Mouse (Mus musculus) adrenal gland, postnatal 25 days (tissue): ENCODE measurements around the gene Trim17. TPM values are rescaled to one million over a fixed set of nuclear protein-coding genes. Genes with fewer than 3 reads are reported as not detected.

Source experiments
- DNase-seq: peaks from one replicate; pipeline ENCODE4 v3.0.0; 2021; ENCODE audit warnings: mixed read lengths
- microRNA-seq, 2 experiments: library from miRNA; unstranded; fragments of <30 nt; microRNA quantifications; one replicate each; pipeline ENCODE4 v1.2.0; 2021
- total RNA-seq: library from RNA; stranded (reverse); gene quantifications from 2 replicates; pipeline ENCODE4 v1.2.3, GENCODE M21; 2021

Trim17 gene
- total RNA-seq, 1 experiment from 2014 or later = 0.21 TPM

DNA sequence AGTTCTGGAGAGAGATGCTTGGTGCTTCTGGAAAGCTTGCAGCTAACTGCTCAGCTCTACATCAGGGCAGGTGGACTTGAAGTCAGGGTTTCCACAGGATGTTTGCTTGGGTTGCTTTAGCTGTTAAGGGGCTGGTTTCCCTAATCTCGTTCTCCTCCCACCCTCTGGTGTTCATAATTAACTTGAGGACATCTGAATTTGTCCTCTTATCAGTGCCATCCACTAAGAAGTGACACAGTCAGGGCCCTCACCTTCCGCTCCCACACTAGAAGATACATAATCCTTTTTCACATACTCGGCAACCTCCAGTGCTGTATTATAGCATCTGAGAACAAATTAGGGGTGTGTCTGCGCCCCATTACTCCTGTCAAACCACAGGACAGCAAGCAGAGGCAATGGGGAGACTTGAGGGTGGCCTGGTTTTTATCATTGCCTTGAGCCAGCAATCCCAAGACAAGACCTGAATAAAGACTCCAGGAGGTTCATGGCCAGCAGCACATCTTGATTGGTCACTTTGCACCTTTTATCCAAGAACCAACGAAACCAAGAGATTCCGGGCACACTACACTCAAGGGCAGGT is 38.7 kb downstream of the Trim17 start:
- no peak for DNase-seq

DNA sequence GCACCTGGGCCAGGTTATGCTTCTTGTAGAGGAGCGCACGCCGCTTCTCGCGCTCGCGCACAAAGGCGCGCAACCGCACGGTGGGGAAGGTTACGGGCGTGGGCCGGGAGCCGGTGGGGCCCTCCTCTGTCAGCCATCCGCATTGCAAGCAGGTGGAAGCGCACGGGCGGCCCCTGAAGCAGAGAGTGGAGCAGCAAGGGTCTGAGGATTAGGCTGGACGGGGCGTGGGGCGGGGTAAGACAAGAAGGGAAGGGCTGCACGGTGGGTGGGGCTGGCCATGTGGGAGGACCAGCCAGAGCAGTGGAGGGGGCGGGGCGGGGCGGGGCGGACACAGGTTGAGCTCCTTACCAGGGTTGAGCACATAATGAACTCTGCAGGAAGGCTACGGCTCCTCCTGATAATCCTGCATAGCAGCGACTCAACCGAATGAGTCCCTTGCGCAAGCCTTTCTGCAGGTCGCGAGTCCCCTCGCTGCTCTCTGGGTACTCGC is 39.9 kb downstream of the Trim17 start:
- DNase-seq = peak; percentile 61

DNA sequence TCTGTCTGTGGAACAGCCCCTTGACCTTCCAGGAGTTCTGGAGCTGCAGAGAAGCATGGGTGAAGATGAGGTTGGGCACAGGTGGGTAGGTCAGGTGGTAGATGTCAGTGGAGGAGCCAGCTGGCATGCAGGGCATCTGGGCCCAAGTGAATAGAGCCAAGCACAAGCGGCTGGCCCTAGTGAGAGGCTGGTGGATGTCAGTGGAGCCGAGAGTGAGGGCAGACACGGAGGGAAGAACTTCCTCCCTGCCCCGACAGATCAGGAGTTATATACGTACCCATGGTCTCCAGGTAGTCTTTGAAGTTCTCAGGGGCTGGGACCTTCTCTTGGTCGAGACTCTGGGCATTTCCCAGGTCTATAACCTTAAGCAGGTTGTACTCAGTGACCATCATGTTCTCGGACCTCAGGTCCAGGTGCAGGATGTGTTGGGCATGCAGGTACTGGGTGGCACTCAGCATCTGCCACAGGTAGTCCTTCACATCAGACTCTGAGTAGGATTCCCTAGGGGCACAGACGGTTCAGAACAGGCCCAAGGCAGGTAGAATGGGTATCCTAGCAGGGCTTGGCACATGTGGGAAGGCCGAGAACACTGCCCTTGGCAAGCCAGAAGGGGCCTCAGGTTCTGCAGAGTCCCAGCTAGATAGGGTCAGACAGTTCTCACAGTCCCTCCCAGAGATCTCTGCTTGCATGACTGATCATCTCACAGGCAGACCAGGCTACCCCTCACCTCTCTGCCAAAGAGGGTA is 40.7 kb downstream of the Trim17 start:
- DNase-seq = no peak

DNA sequence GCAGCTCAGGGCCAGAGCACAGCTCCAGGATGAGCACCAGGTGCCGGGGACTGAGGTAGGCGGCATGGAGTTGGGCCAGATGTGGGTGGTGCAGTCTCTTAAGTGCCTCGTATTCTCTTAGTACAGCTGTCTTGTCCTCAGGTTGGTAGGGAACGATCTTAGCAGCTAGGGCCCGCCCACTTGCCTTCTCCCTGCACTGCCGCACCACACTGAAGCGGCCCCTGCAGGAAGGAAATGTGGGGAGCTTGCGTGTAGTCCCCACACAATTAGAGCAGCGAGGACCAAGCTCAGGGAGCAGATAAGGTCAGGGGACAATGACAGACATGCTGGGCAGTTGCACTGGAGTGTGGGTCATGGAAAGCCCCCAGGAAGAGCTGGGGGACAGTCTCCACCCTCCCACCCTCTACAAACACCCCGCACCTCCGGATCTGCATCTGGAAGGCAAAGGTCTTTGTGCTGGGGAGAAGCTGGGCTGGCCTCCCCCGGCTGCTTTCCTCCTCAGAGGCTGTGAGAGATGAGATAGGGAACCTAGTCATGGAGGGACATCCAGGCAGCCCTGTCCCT is 41.4 kb downstream of the Trim17 start:
- no peak for DNase-seq

DNA sequence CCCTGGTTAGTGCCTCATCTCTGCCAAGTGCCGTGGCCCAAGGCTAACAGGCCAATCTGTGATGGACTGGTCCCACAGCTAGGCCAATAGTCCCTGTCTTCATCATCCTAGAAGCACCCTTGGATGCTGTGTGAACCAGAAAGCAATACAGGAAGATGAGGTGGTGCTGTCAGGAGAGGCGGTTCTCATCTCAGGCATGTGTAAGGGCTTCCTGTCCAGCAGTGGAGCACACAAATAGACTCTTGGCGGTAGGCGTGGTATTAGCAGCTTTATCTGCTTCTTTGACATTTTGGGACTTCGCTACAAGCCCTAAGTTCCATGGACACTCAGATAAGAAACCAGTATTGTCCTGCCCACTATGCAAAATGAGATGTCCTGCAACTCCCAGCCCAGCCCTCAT is 43.1 kb downstream of the Trim17 start:
- DNase-seq = no peak

DNA sequence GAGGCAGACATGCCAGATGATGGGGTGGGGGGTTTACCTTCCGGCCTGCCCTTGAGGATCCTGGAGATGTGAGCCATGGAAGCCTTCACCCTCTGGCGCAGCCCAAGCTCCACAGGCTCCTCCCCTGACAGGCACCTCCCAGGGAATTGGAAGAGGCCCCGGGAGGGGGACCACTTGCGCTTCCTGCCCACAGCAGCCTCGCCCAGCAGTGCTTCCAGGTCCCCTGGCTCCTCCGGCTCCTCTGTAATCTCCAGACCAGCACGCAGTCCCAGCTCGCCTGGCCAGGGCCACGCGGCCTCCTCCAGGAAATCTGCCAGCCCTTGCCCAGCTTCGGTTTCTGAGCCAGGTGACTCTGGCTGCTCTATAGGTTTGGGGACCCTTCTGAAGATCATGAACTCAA is 44.7 kb downstream of the Trim17 start:
- DNase-seq = no peak

DNA sequence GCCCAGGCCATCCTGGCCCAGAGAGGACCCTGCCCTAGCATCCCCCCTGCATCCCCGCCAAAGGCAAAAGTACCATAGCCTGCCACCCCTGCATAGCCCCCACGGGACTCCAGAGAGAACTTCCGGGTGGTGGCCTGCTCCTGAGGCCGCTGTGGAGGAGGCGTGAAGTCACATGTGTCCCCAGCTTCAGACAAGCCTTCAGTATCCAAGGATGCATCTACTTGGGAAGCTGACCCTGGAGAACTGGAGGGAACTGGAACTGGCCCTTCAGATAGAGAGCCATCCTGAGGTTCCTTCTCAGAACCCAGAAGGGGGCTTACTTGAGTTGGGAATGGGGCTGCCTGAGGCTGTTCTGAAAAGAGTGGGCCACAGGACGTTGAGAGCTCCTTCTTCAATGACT is 45.3 kb downstream of the Trim17 start:
- DNase-seq = no peak

DNA sequence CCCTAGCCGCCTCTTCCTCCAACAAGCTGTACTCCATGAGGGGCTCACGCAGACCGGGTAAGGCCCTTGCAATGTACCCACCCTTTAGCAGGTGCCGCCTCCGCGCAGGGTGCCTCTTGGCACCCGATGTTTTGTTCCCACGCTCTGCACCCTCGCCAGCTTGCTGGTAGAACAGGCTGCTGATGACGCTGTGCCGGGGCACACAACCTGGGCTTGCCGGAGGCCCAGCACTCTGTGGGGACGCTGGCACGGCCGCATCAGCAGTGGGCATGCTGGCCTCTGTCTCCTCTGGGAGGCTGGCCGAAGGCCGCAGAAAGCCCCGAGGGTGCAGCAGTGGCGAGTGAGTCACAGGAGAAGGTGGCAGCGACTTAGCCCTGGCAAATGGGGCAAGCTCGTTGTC is 46.1 kb downstream of the Trim17 start:
- no peak for DNase-seq

DNA sequence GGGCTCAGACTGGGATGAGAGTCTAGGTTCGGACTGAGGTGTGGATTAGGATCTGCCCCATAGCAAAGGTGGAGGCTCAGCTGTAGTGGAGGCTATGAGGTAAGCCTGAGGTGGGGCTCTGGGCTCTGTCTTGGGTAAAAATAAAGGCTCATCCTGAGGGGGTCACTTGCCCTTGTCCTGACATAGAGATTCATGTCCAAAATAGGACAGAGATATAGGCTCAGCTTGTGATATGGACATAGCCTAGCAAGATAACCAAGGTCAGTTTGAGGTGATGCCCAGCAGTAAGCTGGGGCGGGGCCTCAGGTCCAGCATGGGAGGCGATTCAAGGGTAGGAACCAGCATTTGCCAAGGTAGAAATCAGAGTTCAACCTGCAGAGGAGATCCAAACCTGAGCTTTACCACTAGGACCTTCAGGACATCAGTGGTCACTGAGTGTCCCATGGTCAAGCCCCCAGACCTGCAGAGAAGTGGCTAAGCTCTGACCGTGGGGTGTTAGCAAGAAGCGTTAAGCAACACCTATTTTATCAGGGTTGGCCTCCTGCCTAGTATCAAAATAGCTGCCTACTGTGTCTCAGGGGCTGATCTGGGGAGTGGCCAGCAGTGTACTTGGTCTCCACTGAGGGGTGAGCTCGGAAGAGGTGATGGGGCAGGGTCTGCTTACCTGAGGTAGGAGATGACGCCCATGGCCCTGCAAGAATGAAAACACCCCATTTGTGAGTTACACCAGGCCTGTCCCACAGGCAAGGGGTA is 48.0 kb downstream of the Trim17 start:
- no peak for DNase-seq

DNA sequence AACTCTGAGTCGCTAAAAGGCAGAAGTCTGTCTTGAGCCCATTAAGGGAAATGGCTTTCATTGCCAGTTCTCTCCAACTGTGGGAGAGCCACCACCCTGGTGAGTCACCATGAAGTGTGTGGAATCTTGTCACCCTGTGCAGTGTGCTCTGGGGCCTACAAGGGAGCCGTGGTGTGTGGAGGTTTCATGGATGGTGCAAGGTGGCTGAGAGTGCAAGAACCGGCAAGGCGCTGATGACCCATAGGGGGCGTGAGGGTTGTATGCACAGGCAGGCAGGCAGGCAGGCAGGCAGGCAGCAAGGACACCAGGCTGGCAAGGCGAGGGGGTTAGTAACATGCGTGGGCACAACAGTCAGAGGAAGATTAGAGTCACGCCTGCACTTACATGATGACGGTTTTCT is 60.6 kb downstream of the Trim17 start:
- peak; percentile 68 for DNase-seq

Small RNA genes within 50 kb of the gene (microRNA-seq; reads per million reads assigned to microRNA genes)
- 0 to 0.36 reads per million in 2 experiments for gene Gm44313

Other genes starting within 250 kb of the Trim17 start
- gene Olfr318, start 230.7 kb upstream of the Trim17 start, total RNA-seq = not detected in 2 replicates
- not detected in 2 replicates for gene Olfr317, start 215.5 kb upstream of the Trim17 start, total RNA-seq
- gene Olfr316, start 202.0 kb upstream of the Trim17 start, total RNA-seq = not detected in 2 replicates
- not detected in 2 replicates for gene Olfr315, start 181.5 kb upstream of the Trim17 start, total RNA-seq
- gene Olfr314, start 171.7 kb upstream of the Trim17 start, total RNA-seq = not detected in 2 replicates
- 3.3 and 4.5 TPM in 2 replicates for gene Fam183b, start 152.7 kb upstream of the Trim17 start, total RNA-seq
- not detected in 2 replicates for gene Olfr313, start 139.7 kb upstream of the Trim17 start, total RNA-seq
- not detected in 2 replicates for gene Olfr312, start 125.4 kb upstream of the Trim17 start, total RNA-seq
- not detected in 2 replicates for gene Olfr311, start 115.4 kb upstream of the Trim17 start, total RNA-seq
- gene Gm12258, start 107.5 kb upstream of the Trim17 start, total RNA-seq = 8.4 and 9.3 TPM in 2 replicates
- gene 2810021J22Rik, start 87.5 kb upstream of the Trim17 start, total RNA-seq = 8.0 and 8.8 TPM in 2 replicates
- gene Zfp39, start 50.5 kb upstream of the Trim17 start, total RNA-seq = 4.9 and 6.3 TPM in 2 replicates
- not detected in 2 replicates for gene Btnl10, start 36.8 kb upstream of the Trim17 start, total RNA-seq
- gene Rnf187, start 15.8 kb upstream of the Trim17 start, total RNA-seq = 154 and 161 TPM in 2 replicates
- gene Hist3h2ba, start 5.8 kb upstream of the Trim17 start, total RNA-seq = 8.5 and 9.6 TPM in 2 replicates
- 21.2 and 25.6 TPM in 2 replicates for gene Hist3h2a, start within 50 bp of the Trim17 start, total RNA-seq
- 30.0 and 30.1 TPM in 2 replicates for gene Trim11, start 23.4 kb downstream of the Trim17 start, total RNA-seq
- 0.95 and 1.0 TPM in 2 replicates for gene Obscn, start 181.7 kb downstream of the Trim17 start, total RNA-seq
- 17.9 and 18.1 TPM in 2 replicates for gene Iba57, start 209.1 kb downstream of the Trim17 start, total RNA-seq
- 0.43 and 0.57 TPM in 2 replicates for gene Gjc2, start 228.5 kb downstream of the Trim17 start, total RNA-seq
- gene Guk1, start 237.5 kb downstream of the Trim17 start, total RNA-seq = 49.2 and 54.6 TPM in 2 replicates
- gene Mrpl55, start 247.8 kb downstream of the Trim17 start, total RNA-seq = 42.3 and 52.6 TPM in 2 replicates